Mouse (Mus musculus) kidney, adult 2 months (tissue): Measurements from ENCODE around the gene Slc13a4.

Source experiments
- CTCF ChIP-seq: fragments of 200-500 bp; conservative IDR thresholded peaks from 2 replicates; pipeline ENCODE4 v1.5.1; 2011; ENCODE audit warnings: low read depth, mild to moderate bottlenecking, control low read depth, low read length, moderate library complexity, mixed read lengths; ENCODE audit not compliant: insufficient read depth, insufficient read length
- POLR2A ChIP-seq: fragments of 200-500 bp; IDR thresholded peaks from one replicate; pipeline ENCODE4 v1.6.1; 2011; ENCODE audit warnings: low read depth, low read length, control low read depth

GRCm38 (mm10) chr6:35273391-35274082 lies 34.4 kb downstream of the Slc13a4 start:
- no peak for TF ChIP-seq CTCF
- no peak for TF ChIP-seq POLR2A
